Mouse (Mus musculus): ENCODE results near the gene Zfp808. TPM values are rescaled to one million over a fixed set of nuclear protein-coding genes. Genes with fewer than 3 reads are reported as not detected.

Zfp808 gene
- total RNA-seq (2023; ENCODE audit: inconsistent age): 4.6 to 7.0 TPM (median 6.5 TPM) in 4 replicates

GRCm38 (mm10) chr13:62129432-62130171 lies at the start of gene Zfp808:
TSS of gene Zfp808 (plus strand) at chr13:62129886.

